Mouse (Mus musculus) layer of hippocampus, adult 8-10 months (tissue): ENCODE results near the gene Mmadhc. TPM values are rescaled to one million over a fixed set of nuclear protein-coding genes. Genes with fewer than 3 reads are reported as not detected.
A peak's percentile ranks its signal among the peaks of the same experiment; 100 is the strongest.

Experiments
- DNase-seq, 2 experiments: peaks; one replicate each; pipeline ENCODE4 v3.0.0; 2022; ENCODE audit warnings: low spot score in 2 of 2
- total RNA-seq, 4 experiments: library from RNA; stranded (reverse); gene quantifications; 2 replicates each; pipeline ENCODE4 v1.2.4; 2022

Gene Mmadhc
- total RNA-seq, result 10 to 100 TPM; 45.2 to 51.4 (median 48.0) TPM

DNA sequence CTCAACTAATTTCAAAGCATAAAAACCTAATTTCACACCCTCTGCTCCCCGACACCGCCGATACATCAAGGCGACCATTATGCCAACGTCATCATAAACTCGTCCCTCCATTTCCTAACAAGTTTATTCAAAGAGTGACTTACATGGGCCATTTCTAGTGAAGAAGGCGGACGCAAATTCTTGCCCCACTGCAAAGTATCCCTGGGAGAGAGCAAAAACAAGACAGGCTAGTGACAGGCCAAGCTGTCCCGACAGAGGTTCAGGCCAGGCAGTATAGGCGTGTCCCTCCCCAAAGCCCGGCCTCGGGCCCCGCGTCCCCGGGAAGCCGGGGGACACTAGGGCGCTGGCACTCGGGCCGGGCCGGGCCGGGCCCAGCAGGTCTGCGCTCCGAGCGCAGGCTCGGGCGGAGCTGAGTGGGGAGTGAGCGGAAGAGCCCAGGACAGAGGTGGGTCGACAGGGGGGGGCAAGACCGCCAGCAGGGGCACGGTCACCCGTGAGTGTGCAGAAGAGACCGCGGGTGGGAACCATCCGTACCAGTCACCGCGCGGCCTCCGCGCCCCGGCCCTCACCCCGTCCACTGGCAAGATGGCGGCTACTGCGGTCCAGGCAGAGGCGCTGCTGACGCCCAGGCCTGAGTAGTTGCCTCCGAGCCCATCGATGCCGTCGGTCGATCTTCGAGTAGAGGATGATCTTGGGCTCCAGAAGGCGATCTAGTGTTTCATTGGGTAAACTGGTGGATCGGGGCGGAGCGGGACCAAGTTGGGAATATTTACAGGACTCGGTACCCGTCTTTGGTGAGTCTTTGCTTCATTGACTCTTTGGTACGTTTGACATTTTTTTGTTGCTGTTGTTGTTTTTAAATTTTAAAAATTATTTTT is at the start of gene Mmadhc:
Gene Mmadhc (minus strand): TSS at position 693 of the 878 bp plus-strand sequence.
- DNase-seq, result peak; percentile 85 to 89

DNA sequence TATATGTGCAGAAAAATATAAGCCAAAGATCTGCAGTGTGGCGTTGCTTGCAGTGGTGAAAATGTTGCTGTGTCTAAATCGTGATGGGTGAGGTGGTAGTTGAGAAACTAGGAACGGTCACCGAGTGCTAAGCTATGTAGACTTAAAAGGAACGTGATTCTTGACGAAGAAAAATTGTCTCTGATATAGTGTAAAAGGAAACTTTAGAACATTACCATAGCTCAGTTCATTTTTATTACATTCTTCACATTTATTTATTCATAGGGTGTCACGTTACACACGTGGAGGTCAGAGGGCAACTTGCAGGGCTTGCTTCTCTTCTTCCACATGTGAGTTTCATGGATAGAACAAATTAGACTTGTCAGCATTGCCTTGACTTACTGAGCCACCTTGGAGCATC is 47.0 kb upstream of the Mmadhc start:
- DNase-seq, result no peak

DNA sequence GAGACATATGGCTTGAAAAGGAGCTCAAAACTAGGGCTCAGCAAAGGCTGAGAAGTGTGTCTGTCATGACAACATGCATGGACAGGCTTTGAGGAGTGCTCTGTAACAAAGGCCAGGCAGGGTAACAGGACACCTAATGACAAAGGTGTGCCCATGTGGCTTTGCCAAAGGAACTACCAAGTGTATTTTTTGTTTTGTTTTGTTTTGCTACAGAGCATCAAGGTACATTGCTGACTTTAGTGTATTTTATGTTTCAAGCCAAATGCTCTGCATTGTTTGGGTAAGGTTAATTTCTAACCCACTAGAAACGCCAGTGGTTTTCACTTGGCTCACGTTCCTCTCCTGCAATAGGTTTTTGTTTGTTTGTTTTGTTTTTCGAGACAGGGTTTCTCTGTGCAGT is 42.5 kb upstream of the Mmadhc start:
- no peak for DNase-seq

DNA sequence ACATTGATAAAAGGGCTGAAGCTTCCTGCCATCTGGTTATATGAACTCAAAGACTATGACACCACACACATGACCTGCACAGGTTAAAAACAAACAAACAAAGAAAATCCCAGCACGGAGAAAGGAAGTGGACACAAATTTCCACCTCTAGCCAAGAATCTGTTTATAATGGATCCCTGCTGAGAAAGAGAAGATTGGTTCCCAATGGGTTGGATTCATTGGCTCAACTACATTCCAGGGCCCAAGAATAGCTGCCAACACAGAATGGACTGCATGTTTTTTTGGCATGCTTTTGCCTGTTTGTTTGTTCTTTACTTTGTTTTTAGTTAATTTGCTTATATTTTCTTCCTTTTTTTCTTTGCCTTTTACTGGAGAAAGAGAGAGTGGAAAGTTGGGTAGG is 41.0 kb upstream of the Mmadhc start:
- DNase-seq, result no peak

DNA sequence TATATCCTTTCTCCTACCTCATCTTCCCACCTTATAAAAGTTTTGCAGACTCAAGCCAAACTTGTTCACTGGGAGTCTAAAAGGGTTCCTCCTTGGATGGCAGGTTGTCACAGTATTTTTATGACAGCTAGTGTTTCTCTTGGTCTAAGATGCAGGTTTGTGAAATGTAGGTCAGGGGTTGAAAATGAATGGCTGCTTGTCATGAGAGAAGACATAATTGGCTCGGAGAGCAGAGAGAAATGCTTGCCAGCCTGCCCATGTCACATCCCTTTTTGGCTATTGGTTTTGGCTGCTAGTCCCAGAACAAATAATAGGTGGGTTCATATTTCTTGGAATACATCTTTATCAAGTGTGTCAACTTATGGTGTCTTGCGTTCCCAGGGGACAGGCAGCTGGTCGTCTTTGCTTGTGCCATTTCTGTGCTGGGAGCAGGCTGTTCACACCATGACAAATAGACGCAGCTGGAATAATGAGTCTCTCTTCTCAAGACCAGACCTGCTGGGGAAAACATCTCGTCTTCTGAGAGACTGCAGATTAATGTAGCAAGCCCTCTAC is 35.2 kb upstream of the Mmadhc start:
- no peak for DNase-seq

DNA sequence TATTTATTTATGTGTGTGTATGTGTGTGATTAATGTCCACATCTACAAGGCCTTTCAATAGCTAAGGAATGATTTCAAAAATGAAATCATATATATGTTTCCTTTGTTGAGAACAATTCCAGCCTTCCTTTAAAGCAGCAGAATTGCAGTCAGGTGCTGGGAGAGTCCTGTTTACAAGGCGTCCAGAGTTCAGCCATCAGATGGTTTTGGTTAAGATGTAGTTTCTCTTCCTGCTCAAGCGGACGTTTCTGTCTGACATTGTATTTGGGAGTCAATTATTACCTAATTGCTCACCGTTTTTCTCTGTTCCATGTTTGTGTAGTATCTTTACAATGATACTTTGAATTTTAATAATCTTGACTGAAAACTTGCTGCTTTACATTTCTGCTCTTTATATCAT is 31.6 kb upstream of the Mmadhc start:
- no peak for DNase-seq

DNA sequence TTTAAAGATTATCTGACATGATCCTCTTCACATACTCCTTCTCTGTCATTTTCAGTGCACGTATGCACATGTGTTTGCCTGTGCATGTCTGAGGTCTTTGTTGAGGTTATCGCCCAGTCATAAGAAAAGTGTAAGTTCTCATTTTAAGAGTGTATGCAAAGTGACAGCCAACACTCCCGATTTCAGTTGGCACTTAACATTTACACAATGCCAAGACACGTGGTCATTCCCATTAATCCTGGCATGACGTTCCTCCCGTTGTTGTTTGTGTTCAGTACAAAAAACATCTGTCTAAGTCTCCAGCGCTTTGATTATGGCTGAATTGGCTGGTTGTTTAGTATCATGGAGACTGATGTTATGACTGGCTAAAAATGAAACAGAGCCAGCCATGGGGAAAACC is 28.2 kb upstream of the Mmadhc start:
- DNase-seq, result no peak

DNA sequence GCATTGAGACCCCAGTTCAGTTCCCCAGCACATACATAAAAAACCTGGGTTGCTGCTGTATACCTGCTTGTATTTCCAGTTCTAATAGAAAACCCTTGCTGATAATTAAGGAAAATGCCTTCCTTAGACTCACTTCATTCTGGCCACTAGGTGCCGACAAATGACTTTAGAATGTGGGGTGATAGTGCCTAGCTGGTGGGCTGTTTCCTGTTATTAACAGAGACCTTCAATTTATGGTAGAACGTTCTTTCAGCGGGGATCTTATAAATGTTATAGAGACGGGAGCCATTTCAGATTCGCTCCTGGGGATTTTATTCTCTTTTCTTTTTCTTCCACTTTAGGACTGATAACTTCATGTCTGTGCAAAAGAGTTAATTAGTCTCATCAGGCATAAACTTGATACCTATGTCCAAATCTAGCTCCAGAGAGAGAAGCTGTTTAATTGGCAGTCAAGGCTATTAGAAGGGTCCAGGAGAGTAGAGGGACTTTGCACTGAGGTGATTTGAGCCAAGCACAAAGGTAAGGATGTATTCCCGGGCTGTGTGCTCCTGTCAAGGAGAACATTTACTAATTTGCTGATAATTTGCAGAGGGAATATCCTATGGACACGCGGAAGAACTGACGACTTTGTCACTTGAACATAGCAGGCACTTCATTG is 10.2 kb upstream of the Mmadhc start:
- peak in 1 of 2 experiments; percentile 52 for DNase-seq

DNA sequence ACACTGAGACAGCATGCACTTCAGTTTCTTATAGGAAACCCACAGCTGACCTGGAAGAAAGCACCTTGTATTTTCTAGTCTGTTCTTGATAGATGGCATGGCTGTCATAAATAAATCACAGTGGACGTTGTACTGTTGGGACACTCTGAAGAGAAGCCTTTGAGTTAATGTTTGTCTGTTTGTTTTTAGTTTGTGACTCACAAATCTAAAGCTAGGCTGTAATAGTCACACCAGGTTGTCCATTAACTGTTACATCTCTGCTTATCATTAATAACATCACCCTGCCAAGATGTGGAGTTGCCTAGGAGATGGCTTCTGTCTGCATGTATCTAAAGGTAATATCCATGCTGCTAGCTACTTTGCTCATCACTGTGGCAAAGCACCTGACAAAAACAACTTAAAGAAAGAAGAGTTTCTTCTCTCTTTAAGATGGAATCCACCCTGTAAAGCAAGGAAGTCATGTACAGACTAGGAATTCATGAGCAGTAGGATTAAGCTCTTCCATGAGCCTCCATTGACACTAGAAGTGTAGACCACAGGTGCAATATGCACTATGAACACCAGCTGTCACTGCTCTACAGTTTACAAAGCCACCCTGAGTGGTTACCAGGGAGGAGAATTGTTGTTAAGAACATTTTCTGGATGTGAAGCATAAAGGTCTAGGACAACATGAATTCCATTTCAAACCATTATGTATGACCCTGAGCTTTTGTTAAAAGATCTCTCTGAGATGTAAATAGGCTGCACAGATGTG is 8.4 kb upstream of the Mmadhc start:
- DNase-seq, result no peak

DNA sequence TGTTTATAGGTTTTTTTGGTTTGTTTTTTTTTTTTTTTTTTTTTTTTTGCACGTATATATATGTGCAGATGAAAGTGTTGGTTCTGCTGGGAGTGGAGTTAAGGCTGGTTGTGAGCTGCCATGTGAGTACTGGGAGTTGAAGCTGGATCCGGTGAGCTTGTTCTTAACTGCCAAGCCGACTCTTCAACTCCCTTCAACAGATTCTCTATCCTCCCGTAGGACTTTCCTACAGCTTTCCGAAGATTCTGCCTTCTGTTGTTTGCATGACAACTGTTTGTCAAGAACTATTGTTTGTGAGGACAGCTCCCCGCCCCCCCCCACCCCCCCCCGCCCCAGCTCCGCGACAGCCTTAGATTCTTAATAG is 368 bp upstream of the Mmadhc start:
- DNase-seq, result no peak

DNA sequence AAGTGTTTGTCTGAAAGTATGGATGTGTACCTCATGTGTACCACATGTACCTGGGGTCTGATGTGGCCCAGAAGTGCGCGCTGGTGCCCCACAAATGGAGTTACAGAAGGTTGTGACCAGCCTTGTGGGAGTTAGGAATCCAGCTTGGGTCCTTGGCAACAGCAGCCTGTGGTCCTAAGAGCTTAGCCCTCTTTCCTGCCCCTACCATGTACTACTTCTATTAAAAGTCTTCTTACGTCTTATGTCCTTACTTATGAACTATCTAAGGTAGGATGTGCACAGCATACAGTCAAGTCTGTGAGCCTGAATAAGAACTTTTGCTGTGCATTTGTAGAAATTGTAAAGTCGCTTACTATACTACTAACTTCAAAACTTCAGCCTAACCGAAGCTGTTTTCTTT is 1.0 kb downstream of the Mmadhc start:
- DNase-seq, result no peak

DNA sequence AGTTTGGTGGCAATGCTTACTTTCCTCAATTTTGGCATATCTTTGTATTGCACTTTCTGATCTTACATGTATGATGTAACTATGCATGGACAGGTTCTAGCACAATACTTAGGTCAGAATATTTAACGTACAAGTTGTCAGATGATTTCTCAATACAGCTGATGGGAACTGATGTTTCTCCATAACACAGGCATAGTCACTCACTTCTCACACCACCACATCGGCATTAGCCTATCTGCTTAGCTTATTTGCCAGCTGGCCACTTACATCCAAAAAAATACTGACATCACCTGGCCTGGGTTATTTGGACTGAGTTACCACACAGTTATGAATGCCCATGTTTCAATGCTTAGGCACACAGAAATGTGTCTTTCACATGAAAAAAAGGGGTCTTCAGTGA is 2.5 kb downstream of the Mmadhc start:
- DNase-seq, result no peak

DNA sequence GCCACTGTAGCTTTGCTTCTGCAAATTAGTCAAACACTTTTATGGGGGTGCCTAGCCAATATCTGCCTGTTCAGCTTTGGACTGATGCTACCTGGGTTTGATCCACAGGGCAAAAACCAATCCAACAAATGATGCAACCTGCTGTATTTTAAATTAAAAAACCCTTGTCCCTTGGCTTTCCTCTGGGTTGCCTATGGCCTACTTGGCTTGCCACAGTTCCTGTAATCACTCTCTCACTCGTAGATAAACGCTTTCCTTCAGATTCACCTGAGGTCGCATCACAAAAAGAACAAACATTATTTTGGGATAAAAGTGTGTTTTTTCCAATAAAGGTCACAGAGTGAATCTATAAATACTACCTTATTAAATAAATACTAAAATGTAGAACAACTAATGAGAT is 3.0 kb downstream of the Mmadhc start:
- no peak for DNase-seq

DNA sequence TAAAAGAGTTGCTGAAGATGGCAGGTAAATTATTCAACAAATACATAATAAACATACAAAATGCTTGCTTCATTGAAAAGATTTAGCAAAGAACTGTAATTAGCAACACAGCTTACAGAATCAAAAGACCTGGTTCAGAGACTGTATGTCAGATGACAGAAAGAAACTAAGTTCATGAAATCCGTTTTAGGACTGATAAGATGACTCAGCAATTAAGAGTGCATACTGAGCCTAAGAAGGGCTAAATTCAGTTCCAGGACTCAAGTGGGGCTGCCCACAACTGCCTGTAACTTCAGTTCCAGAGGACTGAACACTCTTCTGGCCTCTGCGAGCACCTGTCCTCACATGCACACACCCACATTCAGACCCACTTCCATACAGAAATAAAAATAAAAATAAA is 4.7 kb downstream of the Mmadhc start:
- DNase-seq, result no peak

DNA sequence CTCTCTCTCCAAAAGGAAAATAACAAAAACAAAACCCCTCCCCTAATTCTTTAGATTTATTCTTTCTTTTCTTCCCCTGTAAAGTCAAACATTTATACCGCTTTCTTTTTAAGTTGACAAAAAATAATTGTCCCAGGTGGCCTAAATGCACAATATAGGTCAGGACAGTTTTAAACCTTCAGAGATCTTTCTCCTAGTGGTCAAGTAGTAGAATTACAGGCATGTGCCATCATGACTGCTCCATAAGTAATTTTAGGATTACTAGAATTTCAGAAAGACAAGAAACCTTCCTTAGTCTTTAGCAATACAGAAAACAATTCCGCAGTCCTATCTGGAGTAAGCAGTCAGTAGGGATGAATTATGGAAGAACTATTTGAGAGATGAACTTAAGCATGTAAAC is 5.8 kb downstream of the Mmadhc start:
- DNase-seq, result no peak

DNA sequence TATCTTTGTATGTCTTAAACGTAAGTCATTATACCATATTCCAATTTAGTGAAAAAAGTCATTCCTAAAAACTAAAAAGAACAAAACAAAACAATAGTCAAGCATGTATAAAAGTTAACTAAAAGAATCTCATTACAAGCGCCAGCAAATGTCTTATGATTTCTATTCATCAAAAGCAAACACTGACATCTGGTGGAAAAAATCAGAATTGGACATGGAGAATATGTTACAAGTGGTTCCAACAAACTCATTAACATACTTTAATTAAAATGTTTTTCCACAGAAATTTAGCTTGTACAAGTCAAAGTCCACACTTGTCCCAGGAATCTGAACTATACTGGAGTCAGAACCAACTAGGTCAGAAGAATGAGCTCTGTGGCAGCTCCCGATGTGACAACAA is 11.8 kb downstream of the Mmadhc start:
- DNase-seq, result no peak

DNA sequence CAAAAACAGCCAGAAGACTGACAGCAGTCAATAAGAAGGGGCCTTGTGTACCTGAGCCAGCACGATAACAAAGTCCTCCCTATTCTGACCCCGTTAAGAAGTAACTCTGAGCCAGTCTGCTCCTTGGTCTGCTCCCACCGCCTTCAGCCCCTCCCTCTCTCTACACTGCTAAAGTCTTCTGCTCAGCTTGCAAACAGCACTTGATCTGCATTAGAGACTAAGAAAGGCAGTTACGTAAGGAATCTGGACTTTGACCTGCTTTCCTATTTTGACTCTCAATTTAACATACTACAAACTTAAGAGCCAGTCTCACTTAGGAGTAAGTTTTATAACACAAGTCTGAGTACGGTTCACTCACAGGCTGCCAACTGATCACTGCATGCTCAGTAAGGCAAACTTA is 12.6 kb downstream of the Mmadhc start:
- no peak for DNase-seq

DNA sequence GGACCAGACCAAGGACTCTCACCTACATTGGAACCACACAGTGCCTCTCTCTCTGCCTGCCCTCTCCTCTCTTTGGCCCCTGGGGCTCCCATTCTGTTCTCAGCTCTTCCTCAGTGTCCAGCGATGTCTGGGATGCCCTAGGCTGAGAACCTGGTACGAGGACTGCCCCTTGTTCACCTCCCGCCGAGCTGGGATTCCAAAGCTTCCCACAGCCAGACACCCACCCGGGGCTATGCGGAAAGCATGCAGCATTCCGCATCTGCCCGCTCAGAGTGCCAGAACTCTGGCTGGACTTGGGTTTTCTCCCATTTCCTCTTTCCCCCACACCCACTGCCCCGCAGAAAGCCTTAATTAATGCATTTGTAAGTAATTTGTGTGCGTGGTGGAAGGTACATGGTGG is 19.9 kb downstream of the Mmadhc start:
- DNase-seq, result no peak

DNA sequence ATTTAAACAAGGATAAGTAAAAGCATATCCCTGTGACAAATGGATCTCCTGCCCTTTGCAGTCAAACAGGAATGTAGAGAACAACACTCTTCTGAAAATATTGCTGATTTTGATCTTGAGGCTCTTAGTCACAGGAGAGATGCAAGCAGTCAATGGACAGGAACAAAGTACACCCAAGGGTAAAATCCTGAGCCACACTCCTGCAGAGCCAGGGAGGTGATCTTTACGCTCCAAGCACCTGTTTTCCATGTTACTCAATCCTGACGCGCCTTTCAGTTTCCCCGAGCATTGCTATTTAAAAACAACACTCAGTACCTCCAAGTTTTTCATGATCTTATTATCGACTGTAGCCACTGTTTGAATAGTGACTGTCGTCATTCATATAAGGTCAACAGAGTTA is 23.2 kb downstream of the Mmadhc start:
- DNase-seq, result no peak

DNA sequence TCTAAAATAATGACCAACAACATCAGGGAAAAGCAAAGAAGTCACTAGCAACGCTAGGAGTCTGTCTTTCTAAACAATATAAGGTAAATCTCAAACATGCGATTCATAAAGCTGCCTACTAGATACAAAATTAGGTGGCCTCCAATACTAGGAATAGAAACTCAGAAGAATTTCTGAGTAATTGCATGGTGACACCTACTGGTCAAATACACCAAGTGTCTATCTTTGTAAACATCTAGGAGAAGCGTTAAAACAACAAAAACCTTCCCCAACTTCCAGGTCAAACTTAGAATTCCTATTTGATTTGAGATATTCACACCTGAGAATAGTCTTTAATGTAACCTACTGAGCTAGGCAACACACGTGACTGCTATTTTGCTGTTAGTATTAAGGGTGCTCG is 24.4 kb downstream of the Mmadhc start:
- DNase-seq, result no peak

DNA sequence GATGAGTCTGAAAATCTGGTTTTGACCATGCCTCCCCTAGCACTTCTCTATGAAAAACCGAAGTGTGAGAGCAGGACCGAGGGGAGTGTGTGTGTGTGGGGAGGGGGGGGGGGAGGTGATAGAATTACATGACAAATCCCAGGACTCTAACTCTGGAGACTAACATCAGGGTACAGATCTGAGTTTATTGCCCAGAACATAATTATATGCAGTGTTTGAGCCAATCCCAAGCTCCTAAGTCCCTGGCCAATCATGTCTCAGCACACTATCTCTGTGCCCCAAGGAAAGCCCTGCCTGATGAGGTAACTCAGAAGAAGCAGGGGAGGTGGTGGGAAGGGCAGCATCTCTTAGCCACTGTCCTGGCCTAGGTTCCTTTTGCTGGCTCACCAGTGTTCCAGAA is 28.1 kb downstream of the Mmadhc start:
- no peak for DNase-seq

DNA sequence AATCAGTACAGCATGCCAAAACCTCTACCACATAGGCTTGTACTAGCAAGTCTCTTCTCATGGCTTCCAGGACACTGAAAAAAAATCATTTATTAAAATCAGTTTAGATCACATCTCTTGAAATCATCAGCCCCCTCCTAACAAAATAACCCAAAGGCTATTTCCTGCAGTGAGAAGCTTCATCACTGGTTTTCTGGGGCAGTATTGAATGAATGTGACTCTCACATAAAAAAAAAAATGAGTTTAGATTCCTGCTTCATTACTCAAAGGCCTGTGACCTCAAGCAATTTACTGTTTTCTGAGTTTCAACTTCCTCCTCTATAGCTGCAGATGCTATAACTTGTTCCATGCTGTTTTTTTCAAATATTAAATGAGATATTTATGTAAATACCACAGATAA is 29.6 kb downstream of the Mmadhc start:
- DNase-seq, result no peak
